Mouse (Mus musculus) lung, adult 2 months (tissue): ENCODE measurements around the gene Gm6588.

Source experiments
- CTCF ChIP-seq: fragments of 200-500 bp; IDR thresholded peaks from 2 replicates; pipeline ENCODE4 v1.5.1; 2011; ENCODE audit warnings: mild to moderate bottlenecking, low read length, control low read depth; ENCODE audit not compliant: insufficient read depth
- POLR2A ChIP-seq: fragments of 200-500 bp; IDR thresholded peaks from 2 replicates; pipeline ENCODE4 v1.6.1; 2011; ENCODE audit warnings: low read depth, mild to moderate bottlenecking, control low read depth, low read length, borderline replicate concordance; ENCODE audit errors: extremely low read depth

DNA sequence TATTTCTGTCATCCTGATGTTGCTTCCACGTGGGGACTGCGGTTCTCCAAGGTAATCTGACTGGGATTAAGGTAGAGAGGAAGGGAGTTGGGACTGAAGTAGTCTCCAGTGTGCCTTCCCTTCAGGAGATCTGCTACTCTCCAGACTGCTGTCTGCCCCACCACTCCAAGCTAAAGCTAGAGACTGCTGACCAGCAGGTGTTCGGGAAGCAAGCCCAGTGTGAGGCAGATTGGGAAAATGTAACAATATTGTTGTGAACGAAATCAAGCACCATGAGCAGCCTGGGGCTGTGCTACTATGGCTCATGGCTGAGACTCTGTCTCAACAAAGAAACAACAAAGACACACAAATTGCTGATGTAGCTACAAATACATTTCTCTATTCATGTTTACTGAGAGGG lies 31.2 kb upstream of the Gm6588 start:
- TF ChIP-seq CTCF, result no peak
- no peak for TF ChIP-seq POLR2A
